Mouse (Mus musculus) E14TG2a.4 (cell line): Measurements from ENCODE around the gene Plxna2.

Experiments used
- H3K27me3 ChIP-seq: 2 replicates; pipeline ENCODE4 v1.6.1; 2014; ENCODE audit warnings: low read length, control low read depth; ENCODE audit not compliant: insufficient read depth
- H3K36me3 ChIP-seq: 2 replicates; pipeline ENCODE4 v1.6.1; 2014; ENCODE audit warnings: low read length, control low read depth; ENCODE audit not compliant: insufficient read depth
- H3K4me1 ChIP-seq: replicated peaks from 2 replicates; pipeline ENCODE4 v1.6.1; 2014; ENCODE audit warnings: low read depth, low read length, control low read depth
- H3K4me3 ChIP-seq: replicated peaks from 2 replicates; pipeline ENCODE4 v1.5.1; 2014; ENCODE audit warnings: mild to moderate bottlenecking, low read length
- H3K9me3 ChIP-seq: 2 replicates; pipeline ENCODE4 v1.6.1; 2014; ENCODE audit warnings: low read length, control low read depth
- CTCF ChIP-seq: conservative IDR thresholded peaks from 2 replicates; pipeline ENCODE4 v1.5.1; 2014; ENCODE audit warnings: low read length
- NANOG ChIP-seq: IDR thresholded peaks from 2 replicates; pipeline ENCODE4 v1.6.1; 2014; ENCODE audit warnings: borderline replicate concordance, low read length, mixed read lengths
- POU5F1 ChIP-seq: IDR thresholded peaks from 2 replicates; pipeline ENCODE4 v1.6.1; 2014; ENCODE audit warnings: low read length, borderline replicate concordance

Gene Plxna2

GRCm38 (mm10) chr1:194663021-194663420 is 45.0 kb downstream of the Plxna2 start:
- TF ChIP-seq CTCF (no peak), POU5F1 (no peak), NANOG (no peak)
- no peak overlapping the region for H3K4me3 ChIP-seq
- no peaks in the 10 kb centered on the region for H3K36me3 ChIP-seq

GRCm38 (mm10) chr1:194665715-194666114 is 47.7 kb downstream of the Plxna2 start:
- TF ChIP-seq NANOG = no peak
- no peak for TF ChIP-seq CTCF
- TF ChIP-seq POU5F1 = no peak
- Histone ChIP-seq H3K4me1 (no peaks in the 10 kb centered on the region), H3K4me3 (no peak overlapping the region), H3K27me3 (no peaks in the 10 kb centered on the region), H3K36me3 (no peaks in the 10 kb centered on the region), H3K9me3 (no peaks in the 10 kb centered on the region)

More at GRCm38 (mm10) chr1:194663021-194663420, 45.0 kb downstream of the Plxna2 start:
- Histone ChIP-seq H3K27me3 (no peaks in the 10 kb centered on the region), H3K9me3 (no peaks in the 10 kb centered on the region), H3K4me1 (no peaks in the 10 kb centered on the region)

GRCm38 (mm10) chr1:194671783-194672524 is 53.9 kb downstream of the Plxna2 start:
- Histone ChIP-seq H3K4me3 (no peak overlapping the region), H3K36me3 (no peaks in the 10 kb centered on the region)

GRCm38 (mm10) chr1:194672525-194672894 is 54.5 kb downstream of the Plxna2 start:
- H3K4me3 ChIP-seq = no peak overlapping the region
- no peaks in the 10 kb centered on the region for H3K27me3 ChIP-seq
- H3K4me1 ChIP-seq = no peaks in the 10 kb centered on the region
- H3K36me3 ChIP-seq = no peaks in the 10 kb centered on the region
- no peaks in the 10 kb centered on the region for H3K9me3 ChIP-seq
- TF ChIP-seq NANOG (no peak), CTCF (no peak), POU5F1 (no peak)

More at GRCm38 (mm10) chr1:194671783-194672524, 53.9 kb downstream of the Plxna2 start:
- Histone ChIP-seq H3K27me3 (no peaks in the 10 kb centered on the region), H3K4me1 (no peaks in the 10 kb centered on the region), H3K9me3 (no peaks in the 10 kb centered on the region)
- TF ChIP-seq CTCF (no peak), POU5F1 (no peak), NANOG (no peak)

GRCm38 (mm10) chr1:194673229-194673628 is 55.2 kb downstream of the Plxna2 start:
- H3K4me1 ChIP-seq = no peaks in the 10 kb centered on the region
- TF ChIP-seq POU5F1 (no peak), CTCF (no peak), NANOG (no peak)
- no peaks in the 10 kb centered on the region for H3K36me3 ChIP-seq
- H3K9me3 ChIP-seq = no peaks in the 10 kb centered on the region
- H3K4me3 ChIP-seq = no peak overlapping the region
- no peaks in the 10 kb centered on the region for H3K27me3 ChIP-seq

GRCm38 (mm10) chr1:194675106-194675890 is 57.3 kb downstream of the Plxna2 start:
- no peaks in the 10 kb centered on the region for H3K27me3 ChIP-seq
- no peaks in the 10 kb centered on the region for H3K36me3 ChIP-seq
- no peaks in the 10 kb centered on the region for H3K9me3 ChIP-seq
- TF ChIP-seq NANOG = no peak
- TF ChIP-seq POU5F1 = no peak
- no peak for TF ChIP-seq CTCF
- no peaks in the 10 kb centered on the region for H3K4me1 ChIP-seq
- no peak overlapping the region for H3K4me3 ChIP-seq

GRCm38 (mm10) chr1:194675891-194676200 is 57.8 kb downstream of the Plxna2 start:
- no peaks in the 10 kb centered on the region for H3K4me1 ChIP-seq
- H3K9me3 ChIP-seq = no peaks in the 10 kb centered on the region
- no peaks in the 10 kb centered on the region for H3K27me3 ChIP-seq
- no peaks in the 10 kb centered on the region for H3K36me3 ChIP-seq
- TF ChIP-seq POU5F1 (no peak), NANOG (no peak), CTCF (no peak)
- no peak overlapping the region for H3K4me3 ChIP-seq

GRCm38 (mm10) chr1:194677878-194678277 is 59.9 kb downstream of the Plxna2 start:
- TF ChIP-seq NANOG = no peak
- TF ChIP-seq POU5F1 = no peak
- no peak for TF ChIP-seq CTCF
- H3K9me3 ChIP-seq = no peaks in the 10 kb centered on the region

GRCm38 (mm10) chr1:194679147-194679546 is 61.1 kb downstream of the Plxna2 start:
- TF ChIP-seq NANOG (no peak), POU5F1 (no peak), CTCF (no peak)
- Histone ChIP-seq H3K4me1 (no peaks in the 10 kb centered on the region), H3K9me3 (no peaks in the 10 kb centered on the region), H3K4me3 (no peak overlapping the region), H3K36me3 (no peaks in the 10 kb centered on the region), H3K27me3 (no peaks in the 10 kb centered on the region)

More at GRCm38 (mm10) chr1:194677878-194678277, 59.9 kb downstream of the Plxna2 start:
- H3K4me1 ChIP-seq = no peaks in the 10 kb centered on the region
- no peaks in the 10 kb centered on the region for H3K27me3 ChIP-seq
- H3K4me3 ChIP-seq = no peak overlapping the region
- H3K36me3 ChIP-seq = no peaks in the 10 kb centered on the region
